Mouse (Mus musculus) heart, postnatal 25 days (tissue): Measurements from ENCODE around the gene Rbfox1. TPM values are rescaled to one million over a fixed set of nuclear protein-coding genes. Genes with fewer than 3 reads are reported as not detected.

Source experiments
- DNase-seq: peaks from one replicate; pipeline ENCODE4 v3.0.0; 2022; ENCODE audit warnings: low spot score
- intact Hi-C: fragments of 180-260 bp; cut with DNase I; formaldehyde crosslinking; loops from one replicate; pipeline ENCODE4 v1.15.1; 2025
- total RNA-seq, 2 experiments: library from RNA; stranded (reverse); gene quantifications; 2 replicates each; pipeline ENCODE4 v1.2.3; 2021

Rbfox1 gene
- total RNA-seq, 2 experiments from 2014 or later = 47.7 to 48.6 TPM

DNA sequence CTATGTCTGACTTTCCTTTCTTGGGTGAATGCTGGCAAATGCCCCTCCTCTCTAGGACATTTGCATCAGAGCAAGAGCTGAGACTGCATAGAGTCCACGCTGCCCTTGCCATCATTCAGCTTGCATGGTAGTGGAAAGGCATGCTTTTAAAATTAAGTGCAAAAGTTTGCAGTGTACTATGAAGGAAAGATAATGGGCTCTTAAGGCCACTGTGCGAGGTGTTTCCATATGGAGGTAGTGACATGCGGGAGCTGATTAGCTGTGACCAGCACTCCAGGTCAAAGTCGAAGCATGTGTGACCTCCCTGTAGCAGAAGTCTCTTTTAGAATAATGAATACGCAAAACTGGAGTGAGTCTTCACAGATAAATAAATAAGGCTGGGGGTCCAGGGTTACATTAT, 284.2 kb downstream of the Rbfox1 start:
- intact Hi-C loops = no loop called here
- DNase-seq = no peak

DNA sequence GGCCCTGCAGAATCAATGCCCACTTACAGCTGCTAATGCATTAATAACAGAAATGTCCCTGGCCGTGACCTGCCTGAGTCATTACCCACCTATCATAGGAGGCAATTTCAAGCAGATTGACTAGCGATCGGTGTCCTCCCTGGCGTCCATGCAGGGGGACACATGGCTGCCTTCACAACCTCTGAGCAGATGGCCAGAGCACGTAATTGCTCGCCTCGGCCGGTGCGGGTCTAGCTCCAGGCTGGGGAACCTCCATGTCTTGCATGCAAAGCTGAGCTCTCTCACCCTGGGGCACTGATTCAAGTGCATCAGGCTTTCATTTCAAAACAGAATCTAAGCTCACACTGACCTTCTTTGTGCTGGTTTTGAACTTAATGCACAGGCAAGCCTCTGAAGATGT, 295.7 kb downstream of the Rbfox1 start:
- intact Hi-C loops = no loop called here
- no peak for DNase-seq

DNA sequence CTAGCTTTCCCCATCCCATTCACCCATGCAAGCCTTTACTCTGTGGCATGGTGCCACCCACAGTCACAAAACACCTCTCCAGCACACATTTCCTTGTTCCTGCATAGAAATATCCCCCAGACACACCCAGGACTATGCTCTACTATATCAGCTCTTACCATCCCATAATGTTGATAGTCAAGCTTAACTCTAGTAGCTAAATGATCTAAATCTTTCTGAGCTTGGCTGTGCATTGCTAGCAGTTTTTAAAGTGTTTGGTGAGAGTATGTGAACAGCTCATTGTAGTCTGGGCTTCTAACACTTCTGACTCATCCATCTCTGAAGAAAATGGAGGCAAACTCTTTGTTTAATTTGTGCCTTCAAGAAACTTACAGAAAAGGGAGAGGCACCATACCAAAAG, 297.2 kb downstream of the Rbfox1 start:
- DNase-seq = no peak
- intact Hi-C loops = no loop called here

DNA sequence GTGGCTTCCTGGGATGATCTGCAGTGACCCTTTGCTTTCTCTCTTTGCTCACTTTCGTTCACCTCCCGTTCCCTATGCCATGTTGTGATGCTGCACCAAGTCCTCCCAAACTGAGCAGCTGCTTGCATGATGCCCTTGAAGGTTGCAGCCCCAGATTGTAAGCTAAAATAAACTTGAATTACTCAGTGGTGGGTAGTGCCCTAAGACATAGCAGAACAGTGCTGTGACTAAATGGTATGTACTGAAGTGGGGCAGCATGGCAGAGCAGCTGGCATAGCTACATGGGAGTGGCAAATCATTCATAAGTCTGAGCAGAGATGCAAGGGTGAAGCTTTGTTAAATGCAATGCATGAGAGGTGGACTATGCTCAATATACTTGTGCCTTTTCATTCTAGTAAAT, 307.2 kb downstream of the Rbfox1 start:
- no peak for DNase-seq
- intact Hi-C loops = no loop called here

DNA sequence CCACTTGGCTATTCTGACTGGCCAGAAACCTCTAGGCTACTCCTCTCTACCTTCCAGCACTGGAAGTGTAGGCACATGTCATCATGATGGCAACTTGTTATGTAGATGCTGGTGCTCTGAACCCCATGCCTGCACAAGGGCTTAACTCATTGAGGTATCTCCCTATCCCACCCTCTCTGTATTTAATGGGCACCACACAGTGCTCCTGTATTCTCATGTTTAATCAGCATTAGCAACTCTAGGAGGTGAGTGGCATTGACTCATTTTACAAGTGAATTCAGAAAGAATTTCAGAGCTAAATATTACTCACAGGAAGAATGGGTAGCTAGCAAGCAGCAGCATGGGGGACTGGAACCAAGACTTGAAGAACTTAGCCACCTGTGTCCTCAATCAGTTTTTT, 321.3 kb downstream of the Rbfox1 start:
- intact Hi-C loops = no loop called here
- DNase-seq = no peak

DNA sequence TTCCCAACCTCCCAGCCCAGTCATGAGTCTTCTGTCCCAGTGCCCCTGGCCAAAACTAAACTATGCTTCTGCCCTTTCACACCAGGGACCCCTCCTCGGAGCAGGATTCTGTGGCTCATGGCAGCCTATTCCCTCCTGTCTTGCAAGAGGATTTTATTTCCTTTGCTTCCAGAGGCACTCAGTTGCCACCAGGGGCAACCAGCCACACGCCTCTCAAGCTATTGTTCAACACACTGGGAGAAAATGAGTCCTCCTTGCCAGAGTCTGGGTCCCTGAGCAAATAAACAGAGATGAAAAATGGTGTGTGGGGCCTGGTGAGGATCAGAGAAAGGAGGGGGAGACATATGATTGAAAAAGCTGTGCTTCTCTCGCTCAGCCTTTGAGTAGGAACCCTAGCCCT, 327.8 kb downstream of the Rbfox1 start:
- intact Hi-C loops = no loop called here
- DNase-seq = no peak

DNA sequence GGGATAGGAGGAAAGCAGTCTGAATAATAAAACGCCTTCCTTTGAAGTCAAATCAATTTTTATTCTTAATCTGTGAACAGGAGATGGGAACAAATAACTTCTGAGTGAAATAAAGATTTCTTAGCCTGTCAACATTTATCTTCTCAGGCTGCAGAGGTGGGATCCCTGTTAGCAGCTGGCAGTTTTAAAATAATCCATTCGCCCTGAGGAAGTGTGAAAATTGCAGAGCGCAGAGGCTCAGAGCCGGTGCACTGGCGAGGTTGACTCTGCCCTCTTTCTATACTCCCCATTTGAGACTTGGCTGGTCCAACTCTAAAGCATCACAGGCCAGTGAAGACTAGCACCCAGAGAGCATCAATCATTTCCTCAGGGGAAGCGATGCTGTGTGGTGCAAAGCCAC, 342.3 kb downstream of the Rbfox1 start:
- intact Hi-C loops = no loop called here
- no peak for DNase-seq

DNA sequence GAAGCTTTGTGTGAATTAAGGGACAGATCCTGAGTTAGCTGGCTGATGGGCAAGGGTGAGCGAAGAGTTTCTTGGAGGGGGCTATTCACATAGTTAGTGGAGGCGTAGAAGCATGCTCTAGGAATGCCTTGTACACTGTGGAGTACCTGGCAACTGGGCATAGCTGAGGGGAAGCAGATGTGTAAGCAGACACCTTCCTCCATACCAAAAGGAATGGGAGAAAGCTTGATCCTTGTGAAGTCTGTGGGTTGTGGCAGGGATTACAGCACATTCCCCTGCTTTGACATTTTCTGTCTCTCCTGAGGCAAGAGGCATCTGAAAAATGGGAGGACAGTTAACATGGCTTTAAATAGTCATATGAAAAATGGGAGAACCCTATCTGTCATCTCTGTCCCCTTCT, 347.8 kb downstream of the Rbfox1 start:
- intact Hi-C loops = no loop called here

DNA sequence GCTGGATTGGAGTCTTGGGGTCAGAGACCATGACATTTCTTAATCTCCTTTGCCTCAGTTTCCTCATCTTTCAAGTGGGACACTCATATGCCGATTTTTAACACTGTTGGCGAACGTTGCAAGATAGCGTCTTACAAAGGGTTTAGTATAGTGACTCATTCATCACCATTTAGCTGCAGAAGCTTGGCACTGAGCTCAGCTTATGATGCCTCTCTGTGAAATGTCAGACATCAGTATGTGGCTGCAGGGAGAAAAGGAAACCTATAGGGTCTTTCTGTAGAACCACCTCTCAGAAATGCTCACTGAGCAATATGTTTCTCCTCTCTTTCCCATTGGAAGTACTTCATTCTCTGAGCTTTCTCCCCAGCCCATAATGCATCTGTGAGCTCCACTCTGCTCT, 356.2 kb downstream of the Rbfox1 start:
- no peak for DNase-seq
- intact Hi-C loops = no loop called here

More for the DNA sequence above, 347.8 kb downstream of the Rbfox1 start:
- DNase-seq = no peak

DNA sequence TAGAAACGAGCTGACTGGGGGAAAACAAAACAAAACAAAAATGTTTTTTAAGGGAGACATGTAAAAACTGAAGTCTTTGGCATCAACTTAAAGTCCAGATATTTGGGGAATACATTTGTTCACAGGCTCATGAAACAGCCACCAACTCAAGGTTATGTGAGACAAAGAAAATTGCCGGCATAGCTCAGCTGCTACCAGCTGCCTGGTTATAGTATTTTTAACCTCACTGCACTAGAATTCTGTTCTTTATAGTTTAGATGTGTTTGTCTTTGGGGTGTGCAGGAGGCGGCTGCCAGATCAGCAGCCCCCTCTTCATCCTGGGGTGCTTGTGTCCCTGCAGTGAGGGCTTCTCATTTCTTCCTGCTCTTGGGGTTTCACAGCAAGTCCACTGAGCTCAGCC, 357.3 kb downstream of the Rbfox1 start:
- intact Hi-C loops = no loop called here
- no peak for DNase-seq

DNA sequence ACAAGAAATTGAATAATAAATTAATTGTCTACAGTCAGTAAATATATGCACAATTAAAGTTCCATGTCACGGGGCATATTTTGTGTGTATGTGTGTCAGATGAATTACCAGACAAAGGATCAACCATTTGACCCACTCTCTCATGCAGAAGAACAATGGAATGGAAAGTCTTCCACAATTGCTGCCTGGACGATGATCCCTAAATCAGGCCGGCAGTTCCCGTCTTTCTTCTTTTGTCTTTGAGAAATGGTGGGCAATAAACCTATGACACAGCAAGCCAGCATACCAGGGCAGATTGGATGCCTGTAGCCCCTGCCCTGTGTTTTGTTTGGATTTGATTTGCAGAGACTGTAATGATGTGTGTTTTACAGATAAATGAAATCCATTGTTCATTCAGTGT, 362.4 kb downstream of the Rbfox1 start:
- no peak for DNase-seq
- intact Hi-C loops = no loop called here

DNA sequence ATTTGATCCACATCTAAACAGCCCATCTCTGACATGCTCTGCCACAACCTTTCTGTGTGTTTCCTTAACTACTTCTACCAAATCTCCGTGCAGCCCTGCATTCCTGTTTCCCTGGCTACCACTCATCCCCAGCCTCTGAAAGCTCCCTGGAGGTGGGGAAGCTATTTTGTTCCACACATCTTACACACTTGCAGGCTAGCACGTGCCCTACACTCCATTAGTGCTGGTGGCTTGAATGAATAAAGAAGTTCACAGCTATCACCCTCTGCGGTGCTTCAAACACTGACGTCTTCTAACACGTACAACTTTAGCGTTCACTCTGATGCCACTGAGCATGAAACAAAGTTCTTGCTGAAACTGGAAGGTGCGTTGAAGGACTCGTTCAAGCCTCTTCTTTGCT, 379.4 kb downstream of the Rbfox1 start:
- intact Hi-C loops = no loop called here
- DNase-seq = no peak

DNA sequence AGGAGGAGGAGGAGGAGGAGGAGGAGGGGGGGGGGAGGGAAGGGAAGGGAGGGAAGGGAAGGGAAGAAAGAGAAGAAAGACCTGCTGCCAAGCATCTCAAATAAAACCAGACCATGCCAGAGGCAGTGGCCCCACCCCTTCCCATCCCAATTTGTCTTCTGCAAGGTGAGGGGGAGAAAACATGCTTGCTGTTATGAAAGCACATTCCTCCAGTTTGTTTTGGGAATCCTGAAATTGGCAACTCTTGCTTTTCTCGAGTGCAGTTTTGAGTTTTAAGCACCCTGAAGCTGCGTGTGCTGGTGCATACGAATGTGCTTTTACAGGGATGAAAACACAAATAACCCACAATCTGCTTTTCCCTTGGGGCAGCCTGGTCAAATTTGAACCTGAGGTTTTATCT, 380.5 kb downstream of the Rbfox1 start:
- no peak for DNase-seq
- intact Hi-C loops = no loop called here

DNA sequence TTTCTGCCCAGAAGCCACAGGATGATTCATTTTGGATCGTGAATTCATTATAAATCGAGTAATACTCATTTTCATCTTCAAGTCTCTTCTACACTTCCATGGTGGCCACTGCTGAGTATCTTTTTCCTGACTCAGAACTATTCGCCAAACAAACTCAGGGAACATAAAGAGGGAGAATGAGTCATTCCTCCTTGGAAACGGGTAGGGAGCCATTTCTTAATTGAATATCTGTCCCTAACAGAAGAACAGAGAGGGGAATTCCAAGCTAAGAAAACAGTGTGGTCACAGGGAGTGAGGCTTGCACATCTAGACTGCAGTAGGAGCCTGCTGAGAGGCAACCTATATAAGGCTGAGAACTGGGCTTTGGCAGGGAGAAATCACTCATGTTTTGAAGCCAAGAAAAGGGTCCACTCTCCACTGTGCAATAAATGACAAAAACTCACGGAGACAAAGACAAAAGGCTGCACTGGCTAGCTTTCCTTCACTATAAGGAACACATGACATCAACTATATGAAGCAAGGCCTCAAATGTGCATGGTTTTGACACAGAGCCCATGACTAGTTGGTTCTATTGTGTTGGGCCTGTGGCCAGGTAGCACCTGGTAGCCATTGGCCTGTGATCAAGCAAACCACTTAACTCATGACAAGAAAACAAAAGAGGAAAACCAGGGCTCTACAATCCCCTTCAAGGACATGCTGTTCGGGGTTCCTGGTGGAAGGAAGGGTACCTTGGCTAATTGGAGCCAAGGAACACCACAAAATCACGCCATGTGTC, 386.6 kb downstream of the Rbfox1 start:
- DNase-seq = no peak
- intact Hi-C loops = no loop called here

DNA sequence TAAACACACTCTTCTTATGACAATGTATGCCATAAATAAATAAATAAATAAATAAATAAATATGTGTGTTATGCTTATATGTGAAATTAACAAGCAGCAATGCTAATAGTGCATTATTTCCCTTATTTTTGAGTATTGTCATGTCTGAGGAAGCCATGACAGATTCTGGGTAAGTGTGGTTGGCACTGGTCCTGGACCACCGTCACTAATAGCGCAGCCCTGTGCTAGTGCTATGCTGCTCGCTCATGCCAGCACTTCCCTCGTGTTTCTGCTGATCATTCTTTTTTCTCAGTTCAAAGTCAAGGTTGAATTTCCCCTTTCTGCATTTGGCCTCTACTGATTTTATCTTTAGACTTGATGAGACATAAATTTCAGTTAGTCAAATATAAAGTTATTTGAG, 398.3 kb downstream of the Rbfox1 start:
- DNase-seq = no peak
- intact Hi-C loops = no loop called here

DNA sequence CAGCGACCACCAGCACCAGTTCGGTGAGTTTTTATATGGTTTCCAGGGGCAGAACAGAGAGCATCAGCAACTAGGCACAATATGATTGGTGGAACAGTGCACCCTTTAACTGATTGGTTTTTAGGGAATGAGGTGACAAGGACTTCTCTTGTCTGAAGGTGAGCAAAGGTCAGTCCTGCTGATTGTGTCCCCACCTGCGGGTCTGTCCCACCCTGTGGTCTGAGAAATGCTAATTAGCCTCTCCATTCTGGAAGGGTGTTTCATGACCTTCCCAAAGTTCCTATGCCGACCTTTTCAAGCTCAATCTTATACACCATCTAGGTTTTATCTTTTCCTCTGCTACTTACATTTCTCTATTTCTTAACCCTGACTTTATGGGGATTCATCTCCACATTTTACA, 399.2 kb downstream of the Rbfox1 start:
- intact Hi-C loops = no loop called here
- DNase-seq = no peak

DNA sequence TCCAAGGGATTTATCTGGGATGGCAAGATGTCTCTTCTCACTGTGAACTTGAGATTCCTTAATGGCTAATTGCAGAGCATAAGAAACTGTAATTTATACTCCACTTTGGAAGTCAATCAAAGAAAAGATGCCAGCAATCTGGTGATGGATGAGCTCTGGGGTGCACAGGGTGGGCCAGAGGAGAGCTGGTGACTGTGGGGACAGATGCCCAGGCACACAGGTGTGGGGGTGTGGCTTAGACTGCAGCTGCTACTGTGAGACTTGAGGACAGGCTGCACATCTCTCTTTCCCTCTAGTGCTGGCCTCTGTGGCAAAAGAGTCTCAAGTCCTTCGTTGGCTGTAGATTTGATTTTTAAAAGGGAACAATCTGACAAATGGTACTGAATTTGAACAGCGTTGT, 402.5 kb downstream of the Rbfox1 start:
- no peak for DNase-seq

DNA sequence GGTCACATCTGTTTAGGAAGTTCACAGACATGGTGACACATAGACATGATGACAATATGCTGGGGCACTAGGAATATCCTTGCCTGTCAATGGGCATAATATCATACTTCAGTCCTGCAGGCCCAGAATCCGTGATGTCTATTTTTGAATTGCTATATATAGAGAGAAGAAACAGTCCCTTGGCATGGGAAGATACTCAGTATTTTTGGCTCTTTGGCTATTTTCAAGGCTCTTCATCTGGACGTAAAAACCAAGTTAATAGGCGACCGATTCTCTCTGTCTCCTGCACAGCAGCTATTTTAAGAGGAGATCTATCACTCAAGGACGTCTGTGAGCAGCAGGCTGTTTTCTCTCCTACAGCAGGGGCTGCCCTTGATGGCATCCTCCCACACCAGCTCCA, 415.0 kb downstream of the Rbfox1 start:
- intact Hi-C loops = no loop called here
- no peak for DNase-seq

More for the DNA sequence above, 402.5 kb downstream of the Rbfox1 start:
- intact Hi-C loops = no loop called here

DNA sequence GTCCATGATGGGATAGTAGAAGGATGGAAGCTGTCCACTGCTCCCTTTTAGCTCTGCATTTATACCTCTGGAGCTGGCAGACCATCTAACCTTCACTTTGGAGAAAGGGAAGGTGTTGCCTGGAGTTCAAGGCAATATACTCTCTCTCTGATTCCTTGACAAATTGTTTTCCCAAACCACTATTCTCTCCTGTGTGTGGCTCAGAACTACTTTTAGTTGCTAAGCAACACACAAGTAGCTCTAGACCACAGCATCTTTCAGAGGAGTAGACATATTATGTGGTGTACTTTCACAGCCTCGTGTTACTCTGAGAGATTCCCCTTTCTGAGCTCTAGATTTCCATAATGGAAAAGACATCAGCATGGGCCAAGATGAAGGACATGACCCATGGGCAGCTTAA, 417.9 kb downstream of the Rbfox1 start:
- intact Hi-C loops = no loop called here
- no peak for DNase-seq

DNA sequence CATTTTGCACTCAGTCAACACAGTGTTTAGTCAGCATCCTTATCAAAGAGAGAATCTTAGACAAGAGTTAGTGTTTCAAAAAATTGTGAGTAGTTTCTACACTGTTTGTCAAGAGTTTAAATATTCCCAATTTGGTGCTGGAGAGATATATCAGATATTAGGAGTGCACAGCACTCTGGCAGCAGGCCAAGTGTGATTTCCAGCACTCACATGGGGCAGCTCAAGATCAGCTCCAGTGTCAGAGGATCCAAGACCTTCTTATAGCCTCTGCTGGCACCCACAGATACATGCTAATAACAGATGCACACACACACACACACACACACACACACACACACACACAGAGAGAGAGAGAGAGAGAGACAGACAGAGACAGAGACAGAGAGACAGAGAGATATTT, 424.8 kb downstream of the Rbfox1 start:
- DNase-seq = no peak
- intact Hi-C loops = no loop called here

DNA sequence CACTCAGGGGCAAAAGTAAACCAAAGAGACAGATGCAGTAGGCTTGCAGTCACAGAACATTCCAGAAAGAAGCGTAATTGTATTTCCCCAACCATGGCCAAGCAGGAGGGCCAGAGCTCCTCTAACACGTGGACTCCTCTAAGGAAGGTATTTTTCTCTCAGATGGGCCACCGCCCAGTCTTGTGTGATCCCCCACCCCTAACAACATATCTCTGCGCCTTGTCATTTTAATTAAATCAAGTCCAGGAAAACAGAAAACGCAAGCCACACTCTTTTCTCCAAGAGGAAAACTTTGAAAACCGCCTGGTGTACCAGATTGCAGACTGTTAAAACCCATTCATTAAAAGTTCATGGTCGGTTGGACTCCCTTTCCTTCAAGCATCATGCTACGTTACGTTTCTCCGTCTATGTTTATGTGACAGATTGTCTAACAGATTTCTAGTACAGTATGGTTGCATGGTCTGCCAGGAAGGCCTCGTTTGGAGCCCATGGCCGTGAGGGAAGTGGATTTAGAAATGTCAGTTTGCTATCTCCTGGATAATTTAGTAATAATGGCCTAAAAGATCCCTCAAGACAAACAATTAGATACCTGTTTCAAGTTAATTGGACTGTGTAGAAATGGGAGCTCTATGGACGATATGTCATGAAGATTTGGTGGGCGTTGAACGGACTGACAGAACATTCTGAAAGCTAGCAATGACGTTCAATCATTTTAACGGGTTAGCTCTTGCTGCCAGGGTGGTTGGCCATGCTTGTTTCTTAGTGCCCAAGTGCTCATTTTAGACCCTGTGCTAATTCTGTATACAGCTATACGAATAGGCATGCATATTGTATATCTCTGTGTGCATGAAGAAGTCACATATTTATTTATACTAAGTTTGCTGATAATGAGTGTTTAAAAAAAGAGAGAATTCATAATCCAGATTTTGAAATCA, 425.9 kb downstream of the Rbfox1 start:
- intact Hi-C loops = no loop called here
- DNase-seq = no peak
